Mouse (Mus musculus) hindbrain, embryonic 10.5 days (tissue): Measurements from ENCODE around the gene Harbi1. TPM values are rescaled to one million over a fixed set of nuclear protein-coding genes. Genes with fewer than 3 reads are reported as not detected.

ENCODE experiments used
- DNase-seq: peaks from one replicate; pipeline ENCODE4 v3.0.0-alpha.2; 2017; ENCODE audit warnings: low spot score
- H3K27ac ChIP-seq: fragments of 300-500 bp; sonication (generic); 2 replicates; pipeline ENCODE4 v1.5.1; 2016; ENCODE audit warnings: mild to moderate bottlenecking, moderate library complexity
- H3K27me3 ChIP-seq: fragments of 300-500 bp; sonication (generic); 2 replicates; pipeline ENCODE4 v1.6.1; 2016; ENCODE audit warnings: mild to moderate bottlenecking; ENCODE audit not compliant: poor library complexity, insufficient read depth, severe bottlenecking
- H3K36me3 ChIP-seq: fragments of 300-500 bp; sonication (generic); 2 replicates; pipeline ENCODE4 v1.6.1; 2016; ENCODE audit warnings: mild to moderate bottlenecking, moderate library complexity
- H3K4me1 ChIP-seq: fragments of 300-500 bp; sonication (generic); replicated peaks from 2 replicates; pipeline ENCODE4 v1.6.1; 2016; ENCODE audit warnings: mild to moderate bottlenecking
- H3K4me3 ChIP-seq: fragments of 300-500 bp; sonication (generic); 2 replicates; pipeline ENCODE4 v1.5.1; 2016; ENCODE audit warnings: mild to moderate bottlenecking, moderate library complexity
- H3K9me3 ChIP-seq: fragments of 300-500 bp; sonication (generic); 2 replicates; pipeline ENCODE4 v1.6.1; 2016; ENCODE audit warnings: mild to moderate bottlenecking, moderate library complexity
- WGBS: fragments of 180-500 bp; shearing (Covaris S2); methylation state at CpG from one replicate; pipeline ENCODE4 v1.1.7; 2016; 5-methylcytosine and 5-hydroxymethylcytosine counted together
- polyA plus RNA-seq: library from polyadenylated mRNA; unstranded; fragments of >200 nt; fragmentation: Nextera tagmentation; extraction: Ambion mirVana; gene quantifications from 2 replicates; pipeline ENCODE4 v1.2.1, GENCODE M21; 2016

The Harbi1 gene
- 20.8 and 20.9 TPM in 2 replicates for polyA plus RNA-seq

DNA sequence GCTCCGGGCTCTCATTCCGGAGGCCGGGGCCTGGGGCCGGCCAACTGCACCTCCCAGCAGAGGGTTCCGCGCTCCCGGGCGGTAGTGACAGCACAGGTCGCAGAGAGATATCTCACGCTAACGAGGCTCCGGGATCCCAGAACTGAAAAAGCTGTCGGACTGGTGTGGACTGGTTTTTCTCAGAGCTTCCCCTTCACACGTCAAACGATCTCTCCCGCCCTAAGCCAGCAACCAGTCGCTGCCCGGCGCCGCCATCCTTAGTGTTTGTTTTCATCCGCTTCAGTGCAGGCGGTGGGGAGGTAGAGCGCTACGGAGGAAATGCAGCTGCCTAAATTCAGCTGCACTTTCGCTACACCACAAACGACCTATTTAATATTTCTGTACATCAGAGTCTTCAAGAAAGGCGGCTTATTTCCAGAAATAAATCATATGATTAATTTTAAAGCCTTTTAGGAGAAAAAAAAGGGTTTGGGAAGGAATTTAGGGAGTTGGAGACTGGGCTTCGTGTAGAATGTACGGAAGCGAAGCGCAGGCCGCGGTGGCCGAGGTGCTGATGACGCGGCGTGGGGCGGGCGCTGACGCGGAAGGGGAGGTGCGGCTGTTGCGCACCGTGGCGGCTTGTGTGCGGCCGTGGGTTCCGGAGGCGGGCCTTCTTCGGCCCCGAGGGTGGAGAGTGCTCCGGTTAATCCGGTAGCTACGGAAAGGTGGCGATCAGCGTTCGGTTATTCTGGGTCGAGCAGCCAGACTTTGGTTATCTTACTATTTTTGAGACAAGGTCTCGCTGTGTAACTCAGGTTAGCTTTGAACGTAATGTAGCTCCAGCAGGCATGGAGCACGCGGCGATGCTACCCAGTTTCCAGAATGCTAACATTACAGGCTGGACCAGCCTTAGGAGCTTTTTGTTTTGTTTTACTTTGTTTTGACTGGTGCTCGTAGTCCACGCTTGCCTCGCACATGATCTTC lies at the start of gene Harbi1, which contains the start of gene Atg13:
TSS of gene Harbi1 (plus strand) at position 581 of the 963 bp plus-strand sequence.
TSS of gene Atg13 (minus strand) at position 305 of the 963 bp plus-strand sequence.
- Histone ChIP-seq H3K4me3 (peak within 1 kb of the TSS; percentile 91), H3K36me3 (peaks cover 5% of the 10 kb centered on the region; the same call in 1 of the 2 replicates), H3K4me1 (peaks cover 22% of the 10 kb centered on the region), H3K9me3 (no peaks in the 10 kb centered on the region), H3K27me3 (no peaks in the 10 kb centered on the region), H3K27ac (peak within 1 kb of the TSS; percentile 96)
- under 1% methylated on average over 66 of the region's 66 CpGs for whole genome bisulfite sequencing
- DNase-seq: peak; percentile 89

DNA sequence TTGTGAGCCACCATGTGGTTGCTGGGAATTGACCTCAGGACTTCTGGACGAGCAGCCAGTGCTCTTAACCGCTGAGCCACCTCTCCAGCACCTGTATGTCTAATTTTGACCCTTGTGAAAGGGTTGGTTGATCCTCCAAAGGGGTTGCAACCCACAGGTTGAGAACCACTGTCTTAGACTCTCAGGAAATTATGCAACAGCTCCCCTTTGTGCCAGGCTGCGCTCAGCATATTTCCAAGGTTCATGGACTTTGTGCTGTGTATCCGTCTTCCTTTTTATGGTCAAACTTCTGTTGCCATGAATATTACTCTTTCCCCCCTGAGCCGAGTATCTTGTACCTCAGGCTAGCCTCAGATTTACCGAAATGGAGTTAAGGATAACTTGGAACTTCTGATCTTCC lies 49.7 kb upstream of the Harbi1 start:
- H3K27ac ChIP-seq: no peak overlapping the region
- no peaks in the 10 kb centered on the region for H3K9me3 ChIP-seq
- WGBS: 95% methylated on average over 6 of the region's 6 CpGs
- DNase-seq: no peak
- no peaks in the 10 kb centered on the region for H3K4me1 ChIP-seq
- H3K4me3 ChIP-seq: no peak overlapping the region
- H3K27me3 ChIP-seq: no peaks in the 10 kb centered on the region
- H3K36me3 ChIP-seq: peaks cover 95% of the 10 kb centered on the region

DNA sequence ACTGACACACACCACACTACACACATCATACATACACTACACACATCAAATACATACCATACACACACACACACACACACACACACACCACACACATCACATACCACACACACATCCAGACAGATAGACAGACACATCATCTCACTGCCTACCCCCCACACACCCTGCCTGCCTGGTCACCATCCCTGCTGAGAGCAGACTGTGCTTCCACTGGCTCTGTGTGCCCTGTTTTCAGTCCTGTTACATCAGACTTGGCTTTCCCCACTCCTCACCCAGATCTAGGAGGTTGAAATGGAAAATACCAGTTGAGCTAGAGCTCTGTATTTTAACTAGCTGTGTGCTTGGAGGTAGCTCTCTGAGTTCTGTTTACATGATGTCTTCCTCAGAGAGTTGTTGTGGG lies 45.9 kb upstream of the Harbi1 start:
- H3K36me3 ChIP-seq: peaks cover 93% of the 10 kb centered on the region
- no peak overlapping the region for H3K4me3 ChIP-seq
- DNase-seq: no peak
- H3K4me1 ChIP-seq: no peaks in the 10 kb centered on the region
- H3K27ac ChIP-seq: no peak overlapping the region
- no peaks in the 10 kb centered on the region for H3K9me3 ChIP-seq
- H3K27me3 ChIP-seq: no peaks in the 10 kb centered on the region

DNA sequence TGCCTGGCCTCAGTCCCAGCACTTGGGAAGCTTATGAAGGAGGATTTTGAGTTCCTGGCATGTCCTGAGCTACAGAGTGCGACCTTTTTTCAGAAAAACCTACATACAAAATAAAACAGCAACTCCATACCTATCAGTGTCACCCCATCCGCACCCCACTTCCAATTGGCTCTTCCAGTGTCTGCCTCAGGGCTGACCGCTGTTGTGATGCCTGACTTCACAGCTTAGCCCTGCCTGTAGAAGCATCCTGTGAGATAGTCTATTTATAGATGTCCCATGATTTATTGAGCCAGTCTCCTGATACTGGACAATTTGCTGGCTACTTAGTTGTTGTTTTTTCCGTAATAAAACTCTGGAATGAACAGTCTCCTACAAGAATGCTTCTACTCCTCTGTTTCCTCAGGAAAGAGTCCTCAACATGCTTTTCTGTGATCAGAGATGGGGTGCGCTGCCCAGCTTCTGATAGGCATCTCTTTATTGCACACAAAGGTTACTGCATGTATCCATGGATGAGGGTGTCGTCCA lies 44.2 kb upstream of the Harbi1 start:
- H3K36me3 ChIP-seq: peaks cover 96% of the 10 kb centered on the region
- H3K27ac ChIP-seq: no peak overlapping the region
- no peaks in the 10 kb centered on the region for H3K27me3 ChIP-seq
- no peaks in the 10 kb centered on the region for H3K9me3 ChIP-seq
- 94% methylated on average over 6 of the region's 6 CpGs for WGBS
- H3K4me3 ChIP-seq: no peak overlapping the region
- DNase-seq: no peak
- no peaks in the 10 kb centered on the region for H3K4me1 ChIP-seq

DNA sequence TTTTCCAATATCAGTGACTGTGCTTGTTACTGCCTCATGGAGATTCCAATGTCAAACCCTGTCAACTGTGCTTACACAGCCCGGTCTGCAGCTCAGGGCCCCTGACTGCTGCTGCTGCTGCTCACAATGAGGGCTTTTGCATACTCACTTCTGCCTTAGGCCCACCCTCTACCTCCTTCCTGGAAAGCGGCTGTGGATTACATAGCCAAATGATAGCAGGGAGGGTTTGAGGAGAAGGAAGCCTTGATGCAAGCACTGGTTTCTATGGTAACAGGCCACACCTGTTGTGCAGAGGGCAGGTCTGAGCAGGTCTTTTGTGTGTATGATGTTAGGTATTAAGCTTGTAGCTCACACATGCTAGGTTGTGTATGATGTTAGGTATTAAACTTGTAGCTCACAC lies 42.9 kb upstream of the Harbi1 start:
- Histone ChIP-seq H3K36me3 (peaks cover 92% of the 10 kb centered on the region), H3K27ac (no peak overlapping the region), H3K27me3 (no peaks in the 10 kb centered on the region), H3K4me1 (no peaks in the 10 kb centered on the region), H3K9me3 (no peaks in the 10 kb centered on the region), H3K4me3 (no peak overlapping the region)
- no peak for DNase-seq
- WGBS: 84% methylated on average over 2 of the region's 2 CpGs

DNA sequence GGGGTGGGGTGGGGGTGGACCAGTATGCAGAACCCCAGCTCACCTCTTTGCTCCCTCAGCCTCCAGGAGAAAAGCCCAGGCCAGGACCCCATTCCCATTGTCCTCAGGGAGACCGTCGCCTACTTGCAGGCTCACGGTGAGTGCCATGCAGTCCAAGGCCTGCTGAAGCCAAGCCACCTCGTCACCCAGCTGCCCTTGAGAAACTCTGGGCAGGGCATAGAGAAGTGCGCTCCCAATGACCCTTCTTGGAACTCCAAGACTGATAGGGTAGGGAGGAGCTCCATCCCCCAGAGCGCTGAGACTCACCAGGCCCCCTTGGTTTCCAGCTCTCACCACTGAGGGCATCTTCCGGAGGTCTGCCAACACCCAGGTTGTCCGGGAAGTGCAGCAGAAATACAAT lies 41.3 kb upstream of the Harbi1 start:
- Histone ChIP-seq H3K36me3 (peaks cover 90% of the 10 kb centered on the region), H3K9me3 (no peaks in the 10 kb centered on the region), H3K4me3 (no peak overlapping the region), H3K4me1 (no peaks in the 10 kb centered on the region), H3K27me3 (no peaks in the 10 kb centered on the region), H3K27ac (no peak overlapping the region)
- no peak for DNase-seq
- WGBS: 90% methylated on average over 8 of the region's 8 CpGs

DNA sequence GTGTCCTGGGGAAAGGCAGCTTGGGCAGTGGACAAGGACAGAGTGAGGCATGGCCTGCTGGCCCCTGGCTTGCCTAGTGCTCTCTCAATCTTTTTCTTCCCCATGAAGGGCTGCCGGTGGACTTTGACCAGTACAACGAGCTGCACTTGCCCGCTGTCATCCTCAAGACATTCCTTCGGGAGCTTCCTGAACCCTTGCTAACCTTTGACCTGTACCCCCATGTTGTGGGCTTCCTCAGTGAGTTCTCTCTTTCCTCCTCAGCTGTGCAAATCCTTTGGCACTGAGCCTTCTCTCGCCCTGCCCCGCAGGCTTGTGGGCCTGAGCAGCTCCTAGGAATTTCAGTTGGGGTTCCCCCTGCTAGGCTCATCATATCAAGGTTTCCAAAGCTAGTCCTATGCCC lies 40.6 kb upstream of the Harbi1 start:
- H3K27ac ChIP-seq: no peak overlapping the region
- H3K4me3 ChIP-seq: no peak overlapping the region
- WGBS: 90% methylated on average over 6 of the region's 6 CpGs
- no peak for DNase-seq
- no peaks in the 10 kb centered on the region for H3K4me1 ChIP-seq
- H3K9me3 ChIP-seq: no peaks in the 10 kb centered on the region
- H3K36me3 ChIP-seq: peaks cover 90% of the 10 kb centered on the region
- no peaks in the 10 kb centered on the region for H3K27me3 ChIP-seq

DNA sequence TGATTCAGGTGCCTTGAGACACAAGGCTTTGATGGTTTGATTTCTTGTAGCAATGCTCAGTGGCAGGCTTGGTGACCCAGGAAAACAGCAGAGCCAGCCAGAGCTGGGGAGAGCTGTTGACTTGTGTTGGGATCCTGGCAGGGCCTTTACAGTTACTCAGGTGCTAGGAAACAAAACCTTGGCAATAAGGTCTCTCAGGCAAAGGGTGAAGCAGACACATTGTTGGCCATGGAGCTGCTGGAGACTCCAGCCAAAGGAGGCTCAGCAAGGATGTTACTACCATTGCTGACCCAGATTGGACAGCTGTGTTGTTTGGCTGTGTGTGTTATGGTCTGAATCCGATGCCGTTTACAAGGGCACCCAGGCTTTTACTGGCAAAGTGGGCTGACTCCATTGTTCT lies 37.1 kb upstream of the Harbi1 start:
- Histone ChIP-seq H3K4me1 (no peaks in the 10 kb centered on the region), H3K27me3 (no peaks in the 10 kb centered on the region), H3K27ac (no peak overlapping the region), H3K4me3 (no peak overlapping the region), H3K36me3 (peaks cover 92% of the 10 kb centered on the region), H3K9me3 (no peaks in the 10 kb centered on the region)
- DNase-seq: no peak
- 88% methylated on average over 2 of the region's 2 CpGs for WGBS

DNA sequence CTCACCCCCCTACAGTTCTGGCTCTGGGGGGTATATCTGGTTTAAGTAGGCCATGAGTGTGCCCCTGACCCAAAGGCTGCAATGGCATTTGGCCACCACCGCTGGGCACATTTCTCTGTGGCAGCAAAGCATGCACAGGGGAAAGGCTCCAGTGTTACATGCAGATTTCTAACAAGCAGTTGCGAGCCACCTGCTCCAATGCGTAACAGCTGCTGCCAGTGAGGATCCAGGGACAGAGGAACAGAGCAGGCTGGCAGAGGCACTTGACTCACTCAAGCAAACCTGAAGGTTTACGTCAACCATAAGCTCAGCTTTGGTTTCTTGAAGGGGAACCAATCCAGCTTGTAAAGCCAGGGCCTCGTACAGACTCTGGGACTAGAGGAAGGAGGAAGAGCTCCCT lies 35.8 kb upstream of the Harbi1 start:
- H3K4me3 ChIP-seq: no peak overlapping the region
- WGBS: 93% methylated on average over 5 of the region's 5 CpGs
- no peak for DNase-seq

DNA sequence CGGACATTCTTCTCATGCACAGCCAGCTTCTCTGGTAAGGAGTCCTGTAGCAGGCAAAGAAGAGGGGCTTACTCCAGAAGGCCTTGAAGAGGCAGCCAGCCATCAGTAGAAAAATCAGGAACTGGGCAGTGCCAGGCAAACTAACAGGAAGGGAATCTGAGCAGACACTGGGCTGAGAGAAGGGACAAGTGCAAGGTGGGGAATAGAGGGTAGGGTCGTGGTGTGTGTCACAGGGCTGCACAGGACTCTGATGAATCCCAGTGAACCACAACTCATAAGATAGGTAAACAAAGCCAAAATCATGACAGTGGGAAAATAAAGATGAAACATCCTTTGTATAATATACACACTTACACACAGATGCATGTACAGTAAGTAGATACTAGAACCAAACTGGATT lies 34.2 kb upstream of the Harbi1 start:
- no peak for DNase-seq
- no peaks in the 10 kb centered on the region for H3K9me3 ChIP-seq
- H3K27me3 ChIP-seq: no peaks in the 10 kb centered on the region
- peaks cover 92% of the 10 kb centered on the region for H3K36me3 ChIP-seq
- no peak overlapping the region for H3K27ac ChIP-seq
- whole genome bisulfite sequencing: 82% methylated on average over 2 of the region's 2 CpGs
- H3K4me3 ChIP-seq: no peak overlapping the region
- no peaks in the 10 kb centered on the region for H3K4me1 ChIP-seq

More for the DNA sequence above, 35.8 kb upstream of the Harbi1 start:
- Histone ChIP-seq H3K36me3 (peaks cover 92% of the 10 kb centered on the region), H3K27ac (no peak overlapping the region), H3K4me1 (no peaks in the 10 kb centered on the region), H3K27me3 (no peaks in the 10 kb centered on the region), H3K9me3 (no peaks in the 10 kb centered on the region)

DNA sequence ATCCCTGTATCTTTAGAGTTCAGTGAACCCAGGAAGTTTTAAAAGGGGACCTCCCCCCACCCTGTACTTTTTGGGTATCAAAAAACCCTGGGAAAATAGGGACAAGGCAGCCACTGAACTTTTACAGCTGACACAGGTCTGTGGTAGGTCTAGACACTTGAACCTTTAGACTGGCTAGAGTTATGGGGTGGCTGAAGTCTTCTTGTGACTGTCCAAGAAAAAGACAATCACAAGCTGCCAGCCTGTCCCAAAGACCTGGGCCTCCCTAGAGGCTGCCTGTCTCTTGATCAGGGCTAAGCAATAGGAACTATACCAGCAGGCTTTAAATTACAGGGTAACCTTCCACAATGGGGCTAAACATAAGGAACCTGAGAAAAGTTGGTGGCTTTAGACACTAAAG lies 33.7 kb upstream of the Harbi1 start:
- Histone ChIP-seq H3K27ac (no peak overlapping the region), H3K36me3 (peaks cover 92% of the 10 kb centered on the region), H3K4me3 (no peak overlapping the region), H3K27me3 (no peaks in the 10 kb centered on the region), H3K9me3 (no peaks in the 10 kb centered on the region), H3K4me1 (no peaks in the 10 kb centered on the region)
- DNase-seq: no peak

DNA sequence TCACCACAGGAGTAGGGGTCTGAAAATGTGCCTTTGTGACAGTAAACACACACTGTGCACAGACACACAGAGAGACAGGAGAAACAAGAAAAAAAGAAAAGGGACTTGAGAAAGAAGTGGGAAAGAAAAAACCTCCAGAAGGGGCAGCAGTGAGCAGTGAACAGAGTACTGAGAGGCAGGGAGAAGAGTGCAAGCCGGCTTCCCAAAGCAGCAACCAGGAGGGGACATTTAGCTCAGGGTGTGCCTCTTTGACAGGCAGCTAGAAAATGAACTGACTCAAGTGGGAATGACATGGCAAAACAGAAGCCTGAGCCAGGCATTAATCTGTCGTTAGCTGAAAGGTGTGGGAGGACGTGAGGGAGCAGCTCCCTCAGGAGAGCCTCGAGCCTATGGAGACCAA lies 27.8 kb upstream of the Harbi1 start:
- 62% methylated on average over 4 of the region's 4 CpGs for WGBS
- H3K4me3 ChIP-seq: no peak overlapping the region
- no peaks in the 10 kb centered on the region for H3K4me1 ChIP-seq
- H3K36me3 ChIP-seq: peaks cover 91% of the 10 kb centered on the region
- H3K27ac ChIP-seq: no peak overlapping the region
- peak; percentile 14 for DNase-seq
- H3K9me3 ChIP-seq: no peaks in the 10 kb centered on the region
- no peaks in the 10 kb centered on the region for H3K27me3 ChIP-seq

DNA sequence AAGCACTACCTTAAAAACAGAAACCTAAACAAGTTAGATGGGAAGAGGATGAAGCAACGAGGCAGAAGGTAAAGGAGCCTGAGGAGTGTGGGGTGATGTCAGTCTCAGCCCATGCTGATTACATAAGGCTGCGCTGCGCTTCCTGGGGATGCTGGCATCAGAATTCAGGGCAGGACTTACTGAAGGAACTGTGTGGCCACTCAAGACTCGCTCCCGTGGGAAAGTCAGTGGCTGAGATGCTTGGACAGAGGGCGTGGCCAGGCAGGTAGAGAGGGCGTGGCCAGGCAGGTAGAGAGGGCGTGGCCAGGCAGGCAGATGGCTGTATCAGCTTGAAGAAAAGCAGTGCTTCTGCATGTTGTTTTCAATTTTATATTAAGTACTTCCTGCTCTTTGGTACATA lies 26.7 kb upstream of the Harbi1 start:
- Histone ChIP-seq H3K4me3 (no peak overlapping the region), H3K9me3 (no peaks in the 10 kb centered on the region), H3K4me1 (no peaks in the 10 kb centered on the region), H3K27me3 (no peaks in the 10 kb centered on the region), H3K36me3 (peaks cover 85% of the 10 kb centered on the region), H3K27ac (no peak overlapping the region)
- no peak for DNase-seq
- WGBS: 79% methylated on average over 8 of the region's 8 CpGs
